In genomic region chr14:51986153-51986505, GRCm38 (mm10) we compare ENCODE assay signal across 9 mouse cellular contexts. TPM values are rescaled to one million over a fixed set of nuclear protein-coding genes. Genes with fewer than 3 reads are reported as not detected.
DNase-seq lines count a peak whose midpoint lies in the region; ATAC-seq and TF ChIP-seq lines count a peak whose summit lies in the region.
"Had no signal": no experiment of that assay in that cellular context is flagged by ENCODE, and none has a peak within 500 bp of the region (broad histone marks: within the 10 kb centered on the region; RNA-seq: fewer than 3 reads in every experiment).

No protein-coding gene starts in this region.

- ATAC-seq in cerebellum, adult (ENCODE audit: insufficient number of reproducible peaks, low FRiP score, low TSS enrichment), result no peak
- no peak for ATAC-seq in neural tube, embryonic 11.5 days (ENCODE audit: insufficient read depth, low FRiP score, low TSS enrichment)
- peak; percentile 70 for ATAC-seq in liver, embryonic 14.5 days (ENCODE audit: insufficient read depth)

- no peak for TF ChIP-seq CTCF in cerebellum, adult 2 months (IDR thresholded peaks at IDR 0.05; ENCODE audit: borderline replicate concordance, insufficient read depth, low read depth, low read length)
- TF ChIP-seq CTCF in liver, embryonic 14.5 days (IDR thresholded peaks at IDR 0.05; ENCODE audit: low read depth), result no peak

- H3K4me2 ChIP-seq in neural tube, embryonic 11.5 days (ENCODE audit: low read depth), result peak overlapping the region; percentile 89
- peak overlapping the region; percentile 89 for H3K4me2 ChIP-seq in liver, embryonic 14.5 days (ENCODE audit: low read depth)

- TF ChIP-seq POLR2A in cerebellum, adult 2 months (IDR thresholded peaks at IDR 0.05; ENCODE audit: borderline replicate concordance, insufficient read depth, low read length), result no peak

- H3K27ac ChIP-seq in cerebellum, adult 2 months (ENCODE audit: insufficient read depth, low read length), result no peak overlapping the region
- peak overlapping the region; percentile 74 for H3K27ac ChIP-seq in neural tube, embryonic 11.5 days (ENCODE audit: low read depth, low read length)
- H3K27ac ChIP-seq in liver, embryonic 14.5 days, result peak overlapping the region; percentile 40

- H3K27me3 ChIP-seq in cerebellum, adult 2 months (ENCODE audit: control insufficient read depth, insufficient read depth, low read length), result no peaks in the 10 kb centered on the region
- no peaks in the 10 kb centered on the region for H3K27me3 ChIP-seq in neural tube, embryonic 11.5 days (ENCODE audit: control insufficient read depth, insufficient read depth, low read length)
- no peaks in the 10 kb centered on the region for H3K27me3 ChIP-seq in liver, embryonic 14.5 days (ENCODE audit: control insufficient read depth, insufficient read depth, low read length)

- no peak for DNase-seq in cerebellum, adult 2 months
- DNase-seq in neural tube, embryonic 11.5 days (ENCODE audit: low spot score), result no peak
- no peak for DNase-seq in neural tube, embryonic 10.5 days (ENCODE audit: extremely low spot score, low spot score)
- peak in 2 of 3 experiments; percentile 60 for DNase-seq in liver, embryonic 14.5 days (ENCODE audit: low read depth in 3 of 3, low spot score in 3 of 3)
- no peak for DNase-seq in urinary bladder, postnatal 36 days (ENCODE audit: low spot score in 2 of 2)
- no peak for DNase-seq in right cerebral cortex, postnatal 10 days (ENCODE audit: low spot score in 2 of 2)
- no peak for DNase-seq in embryo, embryonic 9.5 days (ENCODE audit: extremely low spot score)

- peaks cover 15% of the 10 kb centered on the region for H3K36me3 ChIP-seq in neural tube, embryonic 11.5 days (ENCODE audit: control insufficient read depth, insufficient read depth, low read length)
- no peaks in the 10 kb centered on the region; the same call in 1 of the 2 replicates for H3K36me3 ChIP-seq in liver, embryonic 14.5 days (replicated peaks; ENCODE audit: control insufficient read depth, insufficient read depth, low read depth)

- H3K4me3 ChIP-seq in cerebellum, adult 2 months (replicated peaks; ENCODE audit: insufficient read depth, low read depth, low read length), result peak overlapping the region; percentile 88
- peak overlapping the region; percentile 65 for H3K4me3 ChIP-seq in neural tube, embryonic 11.5 days (ENCODE audit: low read depth, low read length)
- peak overlapping the region; percentile 64 to 66 for H3K4me3 ChIP-seq in liver, embryonic 14.5 days (ENCODE audit: insufficient read depth in 1 of 2, low read depth in 2 of 2, low read length in 2 of 2)

- WGBS in cerebellum, adult 2 months, result 40% methylated on average over 7 of the region's 7 CpGs
- 8% methylated on average over 7 of the region's 7 CpGs for WGBS in neural tube, embryonic 11.5 days
- 2% methylated on average over 7 of the region's 7 CpGs for WGBS in liver, embryonic 14.5 days (ENCODE audit: insufficient replicate concordance)

- TF ChIP-seq EP300 in liver, embryonic 14.5 days (IDR thresholded peaks at IDR 0.05; ENCODE audit: low read depth), result peak; percentile 79

- H3K9ac ChIP-seq in neural tube, embryonic 11.5 days (ENCODE audit: low read length), result peak overlapping the region; percentile 77
- peak overlapping the region; percentile 62 for H3K9ac ChIP-seq in liver, embryonic 14.5 days (replicated peaks)

- H3K9me3 ChIP-seq in neural tube, embryonic 11.5 days (ENCODE audit: control insufficient read depth, low read length), result no peaks in the 10 kb centered on the region
- H3K9me3 ChIP-seq in liver, embryonic 14.5 days (ENCODE audit: control insufficient read depth, low read length), result no peaks in the 10 kb centered on the region

- no peaks in the 10 kb centered on the region for H3K4me1 ChIP-seq in cerebellum, adult 2 months (ENCODE audit: control insufficient read depth, insufficient read depth, low read length)
- H3K4me1 ChIP-seq in neural tube, embryonic 11.5 days (ENCODE audit: control insufficient read depth, insufficient read depth, low read length), result peaks cover 12% of the 10 kb centered on the region
- H3K4me1 ChIP-seq in liver, embryonic 14.5 days (replicated peaks; ENCODE audit: control insufficient read depth in 2 of 2, insufficient read depth in 2 of 2, low read length in 1 of 2), result peaks cover 29 to 32% of the 10 kb centered on the region in 2 experiments

RNA-seq across cellular contexts. Expression of gene Arhgef40, which starts 1.6 kb away (rescaled TPM):
- polyA plus RNA-seq in cerebellum, adult 2 months (2012; rRNA removed), result 44.1 and 48.0 TPM in 2 replicates
- polyA plus RNA-seq in neural tube, embryonic 11.5 days (2014; fragmentation: Nextera tagmentation; extraction: Ambion mirVana), result 76.7 and 77.2 TPM in 2 replicates
- polyA plus RNA-seq in liver, embryonic 14.5 days (2012; rRNA removed), result 14.1 and 15.3 TPM in 2 replicates
- polyA plus RNA-seq in liver, embryonic 14.5 days (2014; fragmentation: Nextera tagmentation; extraction: Ambion mirVana), result 9.4 and 16.5 TPM in 2 replicates

RNA-seq across cellular contexts. Expression of gene Tmem253, which starts 29.3 kb away (rescaled TPM):
- polyA plus RNA-seq in cerebellum, adult 2 months (2012; rRNA removed), result 2.0 and 2.4 TPM in 2 replicates
- 0.61 and 1.6 TPM in 2 replicates for polyA plus RNA-seq in neural tube, embryonic 11.5 days (2014; fragmentation: Nextera tagmentation; extraction: Ambion mirVana)
- polyA plus RNA-seq in liver, embryonic 14.5 days (2012; rRNA removed), result 0.06 and 0.08 TPM in 2 replicates
- polyA plus RNA-seq in liver, embryonic 14.5 days (2014; fragmentation: Nextera tagmentation; extraction: Ambion mirVana), result 0.24 TPM in 1 of 2 replicates, not detected in the other

RNA-seq across cellular contexts. Expression of gene Zfp219, which starts 34.4 kb away (rescaled TPM):
- 184 and 188 TPM in 2 replicates for polyA plus RNA-seq in cerebellum, adult 2 months (2012; rRNA removed)
- 70.6 and 83.3 TPM in 2 replicates for polyA plus RNA-seq in neural tube, embryonic 11.5 days (2014; fragmentation: Nextera tagmentation; extraction: Ambion mirVana)
- polyA plus RNA-seq in liver, embryonic 14.5 days (2012; rRNA removed), result 9.7 and 10.4 TPM in 2 replicates
- 7.4 and 9.8 TPM in 2 replicates for polyA plus RNA-seq in liver, embryonic 14.5 days (2014; fragmentation: Nextera tagmentation; extraction: Ambion mirVana)

RNA-seq across cellular contexts. Expression of gene Olfr221, which starts 56.1 kb away (rescaled TPM):
- polyA plus RNA-seq in cerebellum, adult 2 months (2012; rRNA removed), result 0.03 and 0.10 TPM in 2 replicates
- polyA plus RNA-seq in neural tube, embryonic 11.5 days (2014; fragmentation: Nextera tagmentation; extraction: Ambion mirVana), result not detected in 2 replicates
- not detected in 2 replicates for polyA plus RNA-seq in liver, embryonic 14.5 days (2012; rRNA removed)
- not detected in 2 replicates for polyA plus RNA-seq in liver, embryonic 14.5 days (2014; fragmentation: Nextera tagmentation; extraction: Ambion mirVana)
- polyA plus RNA-seq: brain, embryonic 14.5 days had no signal

Comparison
In these comparisons a context has a peak if more than half of its experiments do, and no peak if none do; other contexts are left out.
1. DNase-seq: peak in liver, embryonic 14.5 days (2 of 3); none in cerebellum, adult 2 months (0 of 2), neural tube, embryonic 11.5 days (single experiment), neural tube, embryonic 10.5 days (single experiment), urinary bladder, postnatal 36 days (0 of 2), right cerebral cortex, postnatal 10 days (0 of 2) and embryo, embryonic 9.5 days (single experiment).
2. Peak in every context shown above with its lines, with median percentiles within 50 percentile points of each other: H3K4me3 ChIP-seq.